Mouse (Mus musculus) monocyte, adult 2 months (primary cell): ENCODE results near the gene Procr.

Experiments
- DNase-seq, 2 experiments: peaks; one replicate each; pipeline ENCODE4 v3.0.0; 2022; ENCODE audit warnings: low spot score in 2 of 2, low read depth in 1 of 2

Gene Procr

DNA sequence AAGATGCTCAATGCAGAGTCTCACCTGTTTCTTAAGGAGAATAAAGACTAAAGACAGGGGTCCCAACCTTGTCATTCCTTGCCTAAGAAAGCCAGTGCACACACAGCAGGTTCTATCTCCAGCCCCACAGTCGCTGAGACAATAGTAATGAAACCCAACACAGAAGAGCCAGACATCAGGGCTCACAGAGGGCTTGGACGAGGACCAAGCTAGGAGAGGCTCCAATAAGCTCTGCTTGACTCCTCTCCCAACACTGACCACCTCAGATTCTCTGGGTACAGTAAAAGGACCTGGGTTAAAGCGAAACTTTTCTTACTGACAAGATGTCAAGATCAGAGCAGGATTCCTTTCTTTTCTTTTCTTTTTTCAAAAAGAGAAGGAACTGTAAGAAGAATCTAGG is 47.7 kb downstream of the Procr start:
- DNase-seq: no peak

DNA sequence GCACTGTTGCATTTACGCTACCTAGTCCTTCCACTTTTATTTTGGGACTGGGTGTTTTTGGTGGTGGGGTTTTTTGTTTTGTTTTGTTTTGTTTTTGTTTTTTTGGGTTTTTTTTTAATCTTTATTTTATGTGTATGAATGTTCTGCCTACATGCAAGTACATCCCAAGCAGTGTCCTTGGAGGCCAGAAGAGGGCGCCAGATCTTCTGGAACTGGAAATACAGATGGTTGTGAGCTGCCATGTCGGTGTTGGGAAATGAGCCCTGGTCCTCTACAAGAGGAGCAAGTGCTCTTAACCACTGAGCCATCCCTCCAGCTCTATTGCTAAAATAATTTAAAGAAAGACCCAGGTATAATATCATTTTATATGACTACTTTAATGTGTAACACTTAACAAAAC is 51.8 kb downstream of the Procr start:
- DNase-seq: no peak

DNA sequence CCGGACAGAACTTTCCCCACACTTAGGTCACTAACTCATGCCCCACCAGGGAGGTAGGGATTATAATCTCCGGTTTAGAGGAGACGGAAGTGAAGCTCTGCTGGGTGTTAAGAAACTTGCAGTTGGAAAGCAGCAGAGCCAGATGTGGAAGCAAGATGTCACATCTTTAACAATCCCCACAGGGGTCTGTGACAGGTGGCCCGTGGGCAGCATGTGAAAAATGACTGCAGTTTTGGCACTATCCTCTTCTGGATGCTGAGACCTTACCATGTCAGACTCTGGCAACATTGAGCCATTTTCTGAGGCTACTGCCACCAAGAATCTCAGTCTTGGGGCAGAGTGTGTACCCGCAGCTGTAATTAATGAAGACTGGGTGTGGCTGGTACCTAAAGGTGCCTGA is 53.1 kb downstream of the Procr start:
- no peak for DNase-seq
